Mouse (Mus musculus) stomach, postnatal 0 days (tissue): ENCODE measurements around the gene Neurod2.

Source experiments
- CTCF ChIP-seq: IDR thresholded peaks from 2 replicates; pipeline ENCODE4 v1.5.1; 2016; ENCODE audit warnings: antibody characterized with exemption, low read depth, mild to moderate bottlenecking, moderate library complexity
- EP300 ChIP-seq: optimal IDR thresholded peaks from 2 replicates; pipeline ENCODE3; 2016; ENCODE audit warnings: antibody characterized with exemption

GRCm38 (mm10) chr11:98326741-98327135 is 2.7 kb downstream of the Neurod2 start:
- TF ChIP-seq CTCF (no peak), EP300 (no peak)
